Mouse (Mus musculus) intestine, embryonic 16.5 days (tissue): ENCODE data around the gene Syce1. TPM values are rescaled to one million over a fixed set of nuclear protein-coding genes. Genes with fewer than 3 reads are reported as not detected.

ENCODE experiments used
- ATAC-seq: fragments of 200-750 bp; cut with Nextera tagmentation; 2 replicates; pipeline ENCODE4 v1.8.0; 2017; ENCODE audit warnings: moderate TSS enrichment, moderate library complexity
- H3K27ac ChIP-seq: fragments of 300-500 bp; sonication (generic); 2 replicates; pipeline ENCODE4 v1.5.1; 2014; ENCODE audit warnings: mild to moderate bottlenecking, low read length
- H3K27me3 ChIP-seq: fragments of 300-500 bp; sonication (generic); replicated peaks from 2 replicates; pipeline ENCODE4 v1.6.1; 2014; ENCODE audit warnings: low read length, control low read depth, mixed read lengths; ENCODE audit not compliant: control insufficient read depth, insufficient read depth
- H3K36me3 ChIP-seq: fragments of 300-500 bp; sonication (generic); 2 replicates; pipeline ENCODE4 v1.6.1; 2014; ENCODE audit warnings: low read length, control low read depth; ENCODE audit not compliant: control insufficient read depth, insufficient read depth
- H3K4me1 ChIP-seq: fragments of 300-500 bp; sonication (generic); 2 replicates; pipeline ENCODE4 v1.6.1; 2014; ENCODE audit warnings: low read length, control low read depth, mixed read lengths; ENCODE audit not compliant: control insufficient read depth, insufficient read depth
- H3K4me2 ChIP-seq: fragments of 300-500 bp; sonication (generic); 2 replicates; pipeline ENCODE4 v1.6.1; 2014; ENCODE audit warnings: low read depth, low read length, control low read depth
- H3K4me3 ChIP-seq: fragments of 300-500 bp; sonication (generic); 2 replicates; pipeline ENCODE4 v1.5.1; 2014; ENCODE audit warnings: mild to moderate bottlenecking, low read length
- H3K9ac ChIP-seq: fragments of 300-500 bp; sonication (generic); 2 replicates; pipeline ENCODE4 v1.6.1; 2014; ENCODE audit warnings: low read depth, low read length
- H3K9me3 ChIP-seq: fragments of 300-500 bp; sonication (generic); 2 replicates; pipeline ENCODE4 v1.6.1; 2016; ENCODE audit warnings: low read length, control low read depth; ENCODE audit not compliant: control insufficient read depth
- WGBS: fragments of 180-500 bp; shearing (Covaris S2); extraction: QIAGEN DNeasy Blood & Tissue Kit; methylation state at CpG from one replicate; pipeline ENCODE4 v1.1.7; 2014; 5-methylcytosine and 5-hydroxymethylcytosine counted together
- polyA plus RNA-seq: library from polyadenylated mRNA; unstranded; fragments of >200 nt; fragmentation: Nextera tagmentation; extraction: Ambion mirVana; gene quantifications from 2 replicates; pipeline ENCODE4 v1.2.1, GENCODE M21; 2015

Syce1 gene
- polyA plus RNA-seq, result 0.18 and 0.38 TPM in 2 replicates

GRCm38 (mm10) chr7:140787406-140788052, at the start of gene Syce1:
TSS of gene Syce1 (minus strand) at chr7:140787852.
- no peak within 1 kb of the TSS for H3K9ac ChIP-seq
- H3K27me3 ChIP-seq, result no peaks in the 10 kb centered on the region
- H3K27ac ChIP-seq, result no peak within 1 kb of the TSS
- ATAC-seq, result no peak
- no peaks in the 10 kb centered on the region for H3K9me3 ChIP-seq
- WGBS, result 78% methylated on average over 33 of the region's 33 CpGs
- H3K36me3 ChIP-seq, result no peaks in the 10 kb centered on the region
- H3K4me3 ChIP-seq, result no peak within 1 kb of the TSS
- no peak within 1 kb of the TSS for H3K4me2 ChIP-seq
- no peaks in the 10 kb centered on the region for H3K4me1 ChIP-seq

- ATAC-seq, result no peak
- Histone ChIP-seq H3K9me3 (no peaks in the 10 kb centered on the region), H3K27me3 (no peaks in the 10 kb centered on the region), H3K4me2 (no peak overlapping the region), H3K4me3 (no peak overlapping the region), H3K36me3 (no peaks in the 10 kb centered on the region), H3K27ac (no peak overlapping the region), H3K4me1 (no peaks in the 10 kb centered on the region), H3K9ac (no peak overlapping the region)
- 85% methylated on average over 9 of the region's 9 CpGs for WGBS
Observed at GRCm38 (mm10) chr7:140836243-140837115, 48.8 kb upstream of the Syce1 start.

- Histone ChIP-seq H3K4me2 (0 out of 2 replicates have a peak overlapping the region, but pooled peaks have one; percentile 14), H3K27me3 (no peaks in the 10 kb centered on the region), H3K4me3 (no peak overlapping the region), H3K9ac (no peak overlapping the region; the same call in 1 of the 2 replicates), H3K27ac (no peak overlapping the region), H3K4me1 (no peaks in the 10 kb centered on the region), H3K36me3 (no peaks in the 10 kb centered on the region), H3K9me3 (no peaks in the 10 kb centered on the region)
- WGBS, result 57% methylated on average over 2 of the region's 2 CpGs
- peak; percentile 45 for ATAC-seq
Observed at GRCm38 (mm10) chr7:140835758-140836087, 48.1 kb upstream of the Syce1 start.

GRCm38 (mm10) chr7:140834968-140835757, 47.5 kb upstream of the Syce1 start, which contains the start of gene Urah:
TSS of gene Urah (plus strand) at chr7:140835018.
- Histone ChIP-seq H3K36me3 (no peaks in the 10 kb centered on the region), H3K9ac (peak within 1 kb of the TSS; percentile 34; the same call in 1 of the 2 replicates), H3K4me1 (no peaks in the 10 kb centered on the region), H3K4me3 (0 out of 2 replicates have a peak within 1 kb of the TSS, but pooled peaks have one; percentile 5), H3K4me2 (0 out of 2 replicates have a peak within 1 kb of the TSS, but pooled peaks have one; percentile 14), H3K27ac (no peak within 1 kb of the TSS), H3K27me3 (no peaks in the 10 kb centered on the region), H3K9me3 (no peaks in the 10 kb centered on the region)
- ATAC-seq, result peak; percentile 82
- 37% methylated on average over 20 of the region's 20 CpGs for WGBS

- WGBS, result 93% methylated on average over 4 of the region's 4 CpGs
- no peak overlapping the region for H3K4me2 ChIP-seq
- H3K36me3 ChIP-seq, result no peaks in the 10 kb centered on the region
- H3K27ac ChIP-seq, result no peak overlapping the region
- no peak overlapping the region for H3K4me3 ChIP-seq
- no peaks in the 10 kb centered on the region for H3K9me3 ChIP-seq
- no peak overlapping the region for H3K9ac ChIP-seq
- no peaks in the 10 kb centered on the region for H3K27me3 ChIP-seq
- H3K4me1 ChIP-seq, result no peaks in the 10 kb centered on the region
- no peak for ATAC-seq
Observed at GRCm38 (mm10) chr7:140833341-140833740, 45.7 kb upstream of the Syce1 start.

- Histone ChIP-seq H3K27me3 (no peaks in the 10 kb centered on the region), H3K4me3 (no peak overlapping the region), H3K4me1 (no peaks in the 10 kb centered on the region), H3K36me3 (no peaks in the 10 kb centered on the region), H3K27ac (no peak overlapping the region), H3K9me3 (no peaks in the 10 kb centered on the region), H3K4me2 (no peak overlapping the region), H3K9ac (no peak overlapping the region)
- whole genome bisulfite sequencing, result 53% methylated on average over 6 of the region's 6 CpGs
- no peak for ATAC-seq
Observed at GRCm38 (mm10) chr7:140831447-140831846, 43.8 kb upstream of the Syce1 start.

GRCm38 (mm10) chr7:140828171-140828881, 40.7 kb upstream of the Syce1 start:
- H3K36me3 ChIP-seq, result no peaks in the 10 kb centered on the region
- H3K4me3 ChIP-seq, result peak overlapping the region; percentile 21; the same call in 1 of the 2 replicates
- no peaks in the 10 kb centered on the region for H3K4me1 ChIP-seq
- 0 out of 2 replicates have a peak overlapping the region, but pooled peaks have one; percentile 42 for H3K27ac ChIP-seq
- no peak overlapping the region for H3K9ac ChIP-seq
- no peaks in the 10 kb centered on the region for H3K9me3 ChIP-seq
- H3K4me2 ChIP-seq, result 0 out of 2 replicates have a peak overlapping the region, but pooled peaks have one; percentile 37
- WGBS, result 26% methylated on average over 8 of the region's 8 CpGs
- H3K27me3 ChIP-seq, result no peaks in the 10 kb centered on the region
- peak; percentile 90 for ATAC-seq

GRCm38 (mm10) chr7:140822731-140823130, 35.1 kb upstream of the Syce1 start:
- no peak overlapping the region for H3K4me2 ChIP-seq
- no peaks in the 10 kb centered on the region for H3K36me3 ChIP-seq
- H3K27me3 ChIP-seq, result no peaks in the 10 kb centered on the region
- WGBS, result 91% methylated on average over 4 of the region's 4 CpGs
- H3K9ac ChIP-seq, result no peak overlapping the region
- ATAC-seq, result no peak
- H3K4me1 ChIP-seq, result peaks cover 9% of the 10 kb centered on the region
- H3K27ac ChIP-seq, result no peak overlapping the region
- H3K4me3 ChIP-seq, result no peak overlapping the region
- no peaks in the 10 kb centered on the region for H3K9me3 ChIP-seq
